Mouse (Mus musculus): ENCODE data around the gene Runx2. TPM values are rescaled to one million over a fixed set of nuclear protein-coding genes. Genes with fewer than 3 reads are reported as not detected.

Runx2 gene
- polyA plus RNA-seq, 1 experiment from 2014 or later: 1.4 TPM

GRCm38 (mm10) chr17:44651613-44652012, 163.0 kb downstream of the Runx2 start:
- no peak for ATAC-seq (ENCODE audit: insufficient read depth, low FRiP score, low TSS enrichment)
- H3K9me3 ChIP-seq (ENCODE audit: control insufficient read depth, low read length): no peaks in the 10 kb centered on the region
- H3K27me3 ChIP-seq (ENCODE audit: control insufficient read depth, insufficient read depth, low read length): no peaks in the 10 kb centered on the region
- no peak overlapping the region for H3K4me2 ChIP-seq (ENCODE audit: low read depth)
- no peak overlapping the region for H3K27ac ChIP-seq (ENCODE audit: low read depth, low read length)
- no peak overlapping the region for H3K9ac ChIP-seq (ENCODE audit: low read length)
- no peak for DNase-seq (ENCODE audit: low spot score)
- WGBS: 88% methylated on average over 8 of the region's 8 CpGs
- H3K4me1 ChIP-seq (ENCODE audit: control insufficient read depth, insufficient read depth, low read length): peaks cover 2% of the 10 kb centered on the region; the same call in 1 of the 2 replicates
- no peak overlapping the region for H3K4me3 ChIP-seq (ENCODE audit: low read depth, low read length)
- H3K36me3 ChIP-seq (ENCODE audit: control insufficient read depth, insufficient read depth, low read length): no peaks in the 10 kb centered on the region

GRCm38 (mm10) chr17:44650431-44650830, 164.2 kb downstream of the Runx2 start:
- Histone ChIP-seq H3K27ac (ENCODE audit: low read depth, low read length) (no peak overlapping the region), H3K9ac (ENCODE audit: low read length) (no peak overlapping the region), H3K4me3 (ENCODE audit: low read depth, low read length) (no peak overlapping the region), H3K4me1 (ENCODE audit: control insufficient read depth, insufficient read depth, low read length) (peaks cover 2% of the 10 kb centered on the region; the same call in 1 of the 2 replicates), H3K27me3 (ENCODE audit: control insufficient read depth, insufficient read depth, low read length) (no peaks in the 10 kb centered on the region), H3K9me3 (ENCODE audit: control insufficient read depth, low read length) (no peaks in the 10 kb centered on the region), H3K4me2 (ENCODE audit: low read depth) (no peak overlapping the region), H3K36me3 (ENCODE audit: control insufficient read depth, insufficient read depth, low read length) (no peaks in the 10 kb centered on the region)
- ATAC-seq (ENCODE audit: insufficient read depth, low FRiP score, low TSS enrichment) (no peak), DNase-seq (ENCODE audit: low spot score) (no peak)
- WGBS: 83% methylated on average over 2 of the region's 2 CpGs

GRCm38 (mm10) chr17:44649056-44649455, 165.5 kb downstream of the Runx2 start:
- DNase-seq (ENCODE audit: low spot score) (peak; percentile 25), ATAC-seq (ENCODE audit: insufficient read depth, low FRiP score, low TSS enrichment) (no peak)
- H3K9ac ChIP-seq (ENCODE audit: low read length): no peak overlapping the region
- no peaks in the 10 kb centered on the region for H3K36me3 ChIP-seq (ENCODE audit: control insufficient read depth, insufficient read depth, low read length)
- WGBS: 18% methylated on average over 8 of the region's 8 CpGs
- no peaks in the 10 kb centered on the region for H3K9me3 ChIP-seq (ENCODE audit: control insufficient read depth, low read length)
- H3K4me1 ChIP-seq (ENCODE audit: control insufficient read depth, insufficient read depth, low read length): peaks cover 2% of the 10 kb centered on the region; the same call in 1 of the 2 replicates
- H3K4me2 ChIP-seq (ENCODE audit: low read depth): no peak overlapping the region
- no peak overlapping the region for H3K27ac ChIP-seq (ENCODE audit: low read depth, low read length)
- H3K4me3 ChIP-seq (ENCODE audit: low read depth, low read length): no peak overlapping the region
- H3K27me3 ChIP-seq (ENCODE audit: control insufficient read depth, insufficient read depth, low read length): no peaks in the 10 kb centered on the region

GRCm38 (mm10) chr17:44647916-44648315, 166.7 kb downstream of the Runx2 start:
- DNase-seq (ENCODE audit: low spot score): no peak
- H3K4me2 ChIP-seq (ENCODE audit: low read depth): no peak overlapping the region
- H3K4me1 ChIP-seq (ENCODE audit: control insufficient read depth, insufficient read depth, low read length): peaks cover 2% of the 10 kb centered on the region; the same call in 1 of the 2 replicates
- no peak overlapping the region for H3K4me3 ChIP-seq (ENCODE audit: low read depth, low read length)
- H3K27me3 ChIP-seq (ENCODE audit: control insufficient read depth, insufficient read depth, low read length): no peaks in the 10 kb centered on the region
- no peak overlapping the region for H3K9ac ChIP-seq (ENCODE audit: low read length)
- no peak overlapping the region for H3K27ac ChIP-seq (ENCODE audit: low read depth, low read length)
- no peak for ATAC-seq (ENCODE audit: insufficient read depth, low FRiP score, low TSS enrichment)
- no peaks in the 10 kb centered on the region for H3K36me3 ChIP-seq (ENCODE audit: control insufficient read depth, insufficient read depth, low read length)
- no peaks in the 10 kb centered on the region for H3K9me3 ChIP-seq (ENCODE audit: control insufficient read depth, low read length)
- 91% methylated on average over 6 of the region's 6 CpGs for WGBS

GRCm38 (mm10) chr17:44645146-44645545, 169.5 kb downstream of the Runx2 start:
- Histone ChIP-seq H3K4me3 (ENCODE audit: low read depth, low read length) (no peak overlapping the region), H3K9ac (ENCODE audit: low read length) (no peak overlapping the region), H3K27ac (ENCODE audit: low read depth, low read length) (no peak overlapping the region), H3K9me3 (ENCODE audit: control insufficient read depth, low read length) (no peaks in the 10 kb centered on the region), H3K4me1 (ENCODE audit: control insufficient read depth, insufficient read depth, low read length) (peaks cover 2% of the 10 kb centered on the region; the same call in 1 of the 2 replicates), H3K36me3 (ENCODE audit: control insufficient read depth, insufficient read depth, low read length) (no peaks in the 10 kb centered on the region), H3K27me3 (ENCODE audit: control insufficient read depth, insufficient read depth, low read length) (no peaks in the 10 kb centered on the region), H3K4me2 (ENCODE audit: low read depth) (no peak overlapping the region)
- ATAC-seq (ENCODE audit: insufficient read depth, low FRiP score, low TSS enrichment): no peak
- WGBS: 86% methylated on average over 8 of the region's 8 CpGs
- DNase-seq (ENCODE audit: low spot score): no peak

GRCm38 (mm10) chr17:44643260-44643659, 171.3 kb downstream of the Runx2 start:
- H3K4me2 ChIP-seq (ENCODE audit: low read depth): no peak overlapping the region
- no peaks in the 10 kb centered on the region for H3K36me3 ChIP-seq (ENCODE audit: control insufficient read depth, insufficient read depth, low read length)
- H3K9ac ChIP-seq (ENCODE audit: low read length): no peak overlapping the region
- no peak overlapping the region for H3K27ac ChIP-seq (ENCODE audit: low read depth, low read length)
- no peaks in the 10 kb centered on the region for H3K9me3 ChIP-seq (ENCODE audit: control insufficient read depth, low read length)
- no peak for ATAC-seq (ENCODE audit: insufficient read depth, low FRiP score, low TSS enrichment)
- DNase-seq (ENCODE audit: low spot score): no peak
- 93% methylated on average over 6 of the region's 6 CpGs for WGBS
- no peak overlapping the region for H3K4me3 ChIP-seq (ENCODE audit: low read depth, low read length)
- H3K27me3 ChIP-seq (ENCODE audit: control insufficient read depth, insufficient read depth, low read length): no peaks in the 10 kb centered on the region
- H3K4me1 ChIP-seq (ENCODE audit: control insufficient read depth, insufficient read depth, low read length): no peaks in the 10 kb centered on the region

- Histone ChIP-seq H3K27me3 (ENCODE audit: control insufficient read depth, insufficient read depth, low read length) (no peaks in the 10 kb centered on the region), H3K9me3 (ENCODE audit: control insufficient read depth, low read length) (no peaks in the 10 kb centered on the region), H3K27ac (ENCODE audit: low read depth, low read length) (no peak overlapping the region), H3K4me3 (ENCODE audit: low read depth, low read length) (no peak overlapping the region), H3K36me3 (ENCODE audit: control insufficient read depth, insufficient read depth, low read length) (no peaks in the 10 kb centered on the region), H3K4me2 (ENCODE audit: low read depth) (no peak overlapping the region), H3K4me1 (ENCODE audit: control insufficient read depth, insufficient read depth, low read length) (no peaks in the 10 kb centered on the region), H3K9ac (ENCODE audit: low read length) (no peak overlapping the region)
- WGBS: 90% methylated on average over 4 of the region's 4 CpGs
- DNase-seq (ENCODE audit: low spot score) (no peak), ATAC-seq (ENCODE audit: insufficient read depth, low FRiP score, low TSS enrichment) (no peak)
Measured at GRCm38 (mm10) chr17:44642126-44642525, 172.5 kb downstream of the Runx2 start.

GRCm38 (mm10) chr17:44640910-44641309, 173.7 kb downstream of the Runx2 start:
- Histone ChIP-seq H3K4me2 (ENCODE audit: low read depth) (no peak overlapping the region), H3K27me3 (ENCODE audit: control insufficient read depth, insufficient read depth, low read length) (no peaks in the 10 kb centered on the region), H3K9me3 (ENCODE audit: control insufficient read depth, low read length) (no peaks in the 10 kb centered on the region), H3K27ac (ENCODE audit: low read depth, low read length) (no peak overlapping the region), H3K4me1 (ENCODE audit: control insufficient read depth, insufficient read depth, low read length) (no peaks in the 10 kb centered on the region), H3K36me3 (ENCODE audit: control insufficient read depth, insufficient read depth, low read length) (no peaks in the 10 kb centered on the region), H3K9ac (ENCODE audit: low read length) (no peak overlapping the region), H3K4me3 (ENCODE audit: low read depth, low read length) (no peak overlapping the region)
- ATAC-seq (ENCODE audit: insufficient read depth, low FRiP score, low TSS enrichment): no peak
- DNase-seq (ENCODE audit: low spot score): no peak
- 83% methylated on average over 3 of the region's 3 CpGs for WGBS

GRCm38 (mm10) chr17:44639446-44639845, 175.2 kb downstream of the Runx2 start:
- Histone ChIP-seq H3K4me3 (ENCODE audit: low read depth, low read length) (no peak overlapping the region), H3K36me3 (ENCODE audit: control insufficient read depth, insufficient read depth, low read length) (no peaks in the 10 kb centered on the region), H3K9me3 (ENCODE audit: control insufficient read depth, low read length) (no peaks in the 10 kb centered on the region), H3K4me2 (ENCODE audit: low read depth) (no peak overlapping the region), H3K9ac (ENCODE audit: low read length) (no peak overlapping the region), H3K27me3 (ENCODE audit: control insufficient read depth, insufficient read depth, low read length) (no peaks in the 10 kb centered on the region), H3K27ac (ENCODE audit: low read depth, low read length) (no peak overlapping the region), H3K4me1 (ENCODE audit: control insufficient read depth, insufficient read depth, low read length) (no peaks in the 10 kb centered on the region)
- DNase-seq (ENCODE audit: low spot score) (no peak), ATAC-seq (ENCODE audit: insufficient read depth, low FRiP score, low TSS enrichment) (no peak)
- 95% methylated on average over 14 of the region's 14 CpGs for WGBS

Measured in neural tube, embryonic 11.5 days (tissue).